Mouse (Mus musculus) CH12.LX (cell line): ENCODE measurements around the gene Card9. TPM values are rescaled to one million over a fixed set of nuclear protein-coding genes. Genes with fewer than 3 reads are reported as not detected.

Source experiments
- DNase-seq: peaks from one replicate; pipeline ENCODE4 v3.0.0-alpha.2; 2013; ENCODE audit errors: extremely low read depth
- H3K27ac ChIP-seq: 2 replicates; pipeline ENCODE4 v1.5.1; 2012; ENCODE audit warnings: low read depth, mild to moderate bottlenecking, control low read depth, moderate library complexity; ENCODE audit not compliant: insufficient read depth
- H3K27me3 ChIP-seq: replicated peaks from 2 replicates; pipeline ENCODE3; 2012; ENCODE audit warnings: inconsistent platforms
- H3K36me3 ChIP-seq, 2 experiments: replicated peaks in 1 of 2; 2 replicates each; pipeline versions ENCODE3 to v1.6.1; 2012; ENCODE audit warnings: inconsistent platforms in 1 of 2, low read length in 1 of 2, mild to moderate bottlenecking in 1 of 2, mixed read lengths in 1 of 2, moderate library complexity in 1 of 2; ENCODE audit not compliant: control insufficient read depth in 1 of 2, insufficient read depth in 1 of 2
- H3K4me1 ChIP-seq, 2 experiments: 2 replicates each; pipeline ENCODE4 v1.6.1; 2012; ENCODE audit warnings: inconsistent platforms in 1 of 2, moderate library complexity in 1 of 2; ENCODE audit not compliant: insufficient read depth in 2 of 2, control insufficient read depth in 1 of 2
- H3K4me2 ChIP-seq: 2 replicates; pipeline ENCODE4 v1.6.1; 2012; ENCODE audit warnings: low read depth, mild to moderate bottlenecking, control low read depth; ENCODE audit not compliant: poor library complexity, insufficient read depth, severe bottlenecking
- H3K4me3 ChIP-seq, 3 experiments: fragments of 150-350 bp in 1 of 3; sonication (generic) in 1 of 3; replicated peaks in 1 of 3; 2 replicates each; pipeline versions ENCODE3 to v1.5.1; 2011 to 2012; ENCODE audit warnings: low read depth in 2 of 3, low read length in 2 of 3, mild to moderate bottlenecking in 2 of 3, moderate library complexity in 2 of 3, control low read depth in 1 of 3, improper control_type of control experiment in 1 of 3, inconsistent platforms in 1 of 3, mixed read lengths in 1 of 3; ENCODE audit not compliant: poor library complexity in 1 of 3
- H3K79me2 ChIP-seq: replicated peaks from 2 replicates; pipeline ENCODE4 v1.6.1; 2012; ENCODE audit warnings: mild to moderate bottlenecking, moderate library complexity; ENCODE audit not compliant: control insufficient read depth, poor library complexity, insufficient read depth, severe bottlenecking; ENCODE audit errors: extremely low read depth
- H3K9ac ChIP-seq: 2 replicates; pipeline ENCODE4 v1.6.1; 2012; ENCODE audit warnings: low read depth, mild to moderate bottlenecking, control low read depth, moderate library complexity; ENCODE audit not compliant: insufficient read depth
- H3K9me3 ChIP-seq: replicated peaks from 2 replicates; pipeline ENCODE3; 2012; ENCODE audit warnings: low read length, inconsistent platforms, mixed read lengths
- CHD1 ChIP-seq: IDR thresholded peaks from 2 replicates; pipeline ENCODE4 v1.6.1; 2012; ENCODE audit warnings: low read depth, low read length, improper control_type of control experiment, inconsistent platforms
- ELF1 ChIP-seq: IDR thresholded peaks from 2 replicates; pipeline ENCODE4 v1.6.1; 2014; ENCODE audit warnings: low read depth, mild to moderate bottlenecking, inconsistent platforms, low read length, improper control_type of control experiment
- EP300 ChIP-seq: IDR thresholded peaks from 2 replicates; pipeline ENCODE4 v1.6.1; 2011; ENCODE audit warnings: low read length, improper control_type of control experiment
- JUN ChIP-seq: IDR thresholded peaks from 2 replicates; pipeline ENCODE4 v1.6.1; 2011; ENCODE audit warnings: low read depth, mild to moderate bottlenecking, low read length, improper control_type of control experiment, moderate library complexity; ENCODE audit not compliant: insufficient read depth
- MAX ChIP-seq: IDR thresholded peaks from 2 replicates; pipeline ENCODE4 v1.6.1; 2011; ENCODE audit warnings: low read length, improper control_type of control experiment
- MEF2A ChIP-seq: IDR thresholded peaks from 2 replicates; pipeline ENCODE4 v1.6.1; 2014; ENCODE audit warnings: low read depth, mild to moderate bottlenecking, inconsistent platforms, low read length, improper control_type of control experiment, borderline replicate concordance
- MYC ChIP-seq: IDR thresholded peaks from 2 replicates; pipeline ENCODE4 v1.6.1; 2011; ENCODE audit warnings: low read depth, mild to moderate bottlenecking, improper control_type of control experiment, low read length
- NELFE ChIP-seq: IDR thresholded peaks from 2 replicates; pipeline ENCODE4 v1.6.1; 2011; ENCODE audit warnings: low read depth, low read length, improper control_type of control experiment
- NRF1 ChIP-seq: IDR thresholded peaks from 2 replicates; pipeline ENCODE4 v1.6.1; 2014; ENCODE audit warnings: low read depth, mild to moderate bottlenecking, inconsistent platforms, low read length, improper control_type of control experiment, moderate library complexity
- PAX5 ChIP-seq: IDR thresholded peaks from 2 replicates; pipeline ENCODE4 v1.6.1; 2012; ENCODE audit warnings: low read length, inconsistent platforms, mixed read lengths
- POLR2A ChIP-seq: IDR thresholded peaks from 2 replicates; pipeline ENCODE4 v1.6.1; 2011; ENCODE audit warnings: low read depth, mild to moderate bottlenecking, improper control_type of control experiment, low read length
- POLR2AphosphoS2 ChIP-seq: IDR thresholded peaks from 2 replicates; pipeline ENCODE4 v1.6.1; 2011; ENCODE audit warnings: low read depth, low read length, improper control_type of control experiment
- TBP ChIP-seq: conservative IDR thresholded peaks from 2 replicates; pipeline ENCODE4 v1.6.1; 2011; ENCODE audit warnings: low read depth, low read length, improper control_type of control experiment
- ZC3H11A ChIP-seq: IDR thresholded peaks from 2 replicates; pipeline ENCODE4 v1.6.1; 2012; ENCODE audit warnings: low read depth, mild to moderate bottlenecking, inconsistent platforms, low read length, improper control_type of control experiment
- ZKSCAN1 ChIP-seq: IDR thresholded peaks from 2 replicates; pipeline ENCODE4 v1.6.1; 2012; ENCODE audit warnings: low read depth, inconsistent platforms, low read length, improper control_type of control experiment, borderline replicate concordance
- ZMIZ1 ChIP-seq: IDR thresholded peaks from 2 replicates; pipeline ENCODE4 v1.6.1; 2012; ENCODE audit warnings: low read depth, mild to moderate bottlenecking, inconsistent platforms, low read length, improper control_type of control experiment
- dilution Hi-C: fragments of 300-500 bp; cut with MboI; formaldehyde crosslinking; loops from 2 replicates; pipeline ENCODE4 v1.14.3; 2020; ENCODE audit warnings: low sequenced_read_pairs; ENCODE audit not compliant: extremely low pct_unique_long_range_greater_than_20kb, extremely low pct_ligation_motif_present
- in situ Hi-C: fragments of 300-500 bp; cut with MboI; formaldehyde crosslinking; loops from 3 replicates; pipeline ENCODE4 v1.14.3; 2019; ENCODE audit warnings: low sequenced_read_pairs, low pct_ligation_motif_present, low pct_unique_long_range_greater_than_20kb, mixed read lengths
- polyA plus RNA-seq: library from polyadenylated mRNA; unstranded; fragments of >175 nt; gene quantifications from 2 replicates; pipeline ENCODE4 v1.2.1, GENCODE M21; 2012; ENCODE audit warnings: low read depth; ENCODE audit not compliant: insufficient read length
- total RNA-seq, 2 experiments: library from RNA; depleted of rRNA; stranded (reverse); fragments of 300-350 nt in 1 of 2; fragments of >200 nt in 1 of 2; gene quantifications; 2 replicates each; pipeline ENCODE4 v1.2.3; 2012 to 2014

Card9 gene
- total and polyA plus RNA-seq, 3 experiments: 0.32 to 0.44 (median 0.42) TPM

DNA sequence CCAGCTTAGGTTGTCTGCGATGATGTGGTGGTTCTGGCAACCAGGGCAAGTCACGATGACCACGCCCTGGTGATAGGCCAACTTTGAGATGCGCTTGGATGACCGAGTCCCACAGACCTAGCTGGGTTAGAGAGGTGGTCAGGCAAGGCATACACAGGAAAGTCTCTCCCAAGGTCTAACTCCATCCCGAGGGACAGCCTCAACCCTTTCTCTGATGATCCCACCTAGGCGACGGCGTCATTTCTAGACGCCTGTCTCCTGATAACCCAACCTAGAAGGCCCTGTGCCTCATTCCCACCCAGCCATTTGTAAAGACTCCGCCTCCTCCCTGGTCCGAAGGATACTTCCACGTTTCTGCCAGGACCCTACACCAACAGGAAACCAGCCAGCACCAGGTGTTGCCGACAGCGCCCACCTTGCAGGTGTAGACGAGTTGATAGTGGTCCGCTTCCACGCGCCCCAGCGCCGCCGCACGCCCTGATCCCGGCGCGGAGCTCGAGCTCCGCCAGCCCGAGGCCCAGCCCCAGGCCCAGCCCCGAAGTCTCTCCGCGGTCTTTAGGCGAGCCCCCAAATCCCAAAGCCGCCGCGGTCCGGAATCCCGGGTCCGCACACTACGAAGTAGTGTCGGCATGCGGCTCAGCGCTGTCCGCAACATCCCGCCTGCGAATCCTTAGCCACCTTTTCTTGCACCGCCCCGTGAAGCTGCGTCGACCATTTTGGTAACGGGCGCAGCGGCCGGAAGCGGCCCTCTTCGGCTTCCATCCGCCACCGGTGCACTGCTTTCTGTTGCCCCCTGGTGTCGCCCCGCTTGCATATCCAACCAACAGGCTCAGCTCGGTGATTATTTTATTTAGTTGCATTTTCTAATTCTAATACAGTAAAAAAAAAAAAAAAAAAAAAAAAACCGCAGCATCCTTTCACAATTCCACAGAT lies 9.1 kb downstream of the Card9 start, which contains the start of gene Dnlz (continued):
- TF ChIP-seq POLR2AphosphoS2 (no peak), ZC3H11A (no peak; the same call in 1 of the 2 replicates), JUN (no peak), EP300 (no peak), NELFE (peak; percentile 45; the same call in 1 of the 2 replicates), PAX5 (no peak), CHD1 (no peak), POLR2A (peak; percentile 72), MYC (no peak), ZMIZ1 (peak; percentile 43; the same call in 1 of the 2 replicates), NRF1 (peak; percentile 72), MEF2A (peak; percentile 66; the same call in 1 of the 2 replicates), TBP (peak; percentile 51; the same call in 1 of the 2 replicates), ZKSCAN1 (no peak), ELF1 (peak; percentile 86)

DNA sequence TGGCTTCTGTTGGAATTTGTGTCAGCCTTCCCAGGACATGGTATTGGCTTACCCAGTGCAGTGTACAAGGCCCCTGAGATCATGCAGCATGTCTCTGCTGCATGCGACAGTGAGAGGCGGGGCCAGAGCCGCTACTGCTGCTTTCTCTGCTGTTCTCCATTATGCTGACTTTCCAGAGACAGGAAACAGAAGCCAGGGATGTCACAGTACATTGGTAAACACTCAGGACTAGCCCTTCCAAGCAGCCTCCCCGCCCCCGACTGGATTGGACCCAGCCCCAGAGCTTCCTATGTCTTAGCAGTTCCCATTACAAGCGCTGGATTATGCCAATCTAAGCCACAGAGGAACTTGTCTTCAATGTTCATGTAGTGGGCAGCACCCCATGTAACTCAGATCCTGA lies 12.5 kb downstream of the Card9 start:
- no peak overlapping the region for H3K9ac ChIP-seq
- DNase-seq: no peak
- dilution Hi-C loops: no loop called here
- no peaks in the 10 kb centered on the region for H3K9me3 ChIP-seq
- H3K27ac ChIP-seq: no peak overlapping the region
- peaks cover 10 to 20% of the 10 kb centered on the region in 2 experiments for H3K4me1 ChIP-seq
- H3K4me2 ChIP-seq: no peak overlapping the region
- H3K36me3 ChIP-seq: peaks cover 22 to 42% of the 10 kb centered on the region in 2 experiments
- no peaks in the 10 kb centered on the region for H3K27me3 ChIP-seq
- H3K79me2 ChIP-seq: no peaks in the 10 kb centered on the region
- in situ Hi-C loops: no loop called here
- H3K4me3 ChIP-seq: no peak overlapping the region
- TF ChIP-seq MYC (no peak), POLR2AphosphoS2 (no peak), MAX (no peak)
